Mouse (Mus musculus): ENCODE results near the gene Gm44503. TPM values are rescaled to one million over a fixed set of nuclear protein-coding genes. Genes with fewer than 3 reads are reported as not detected.

Gene Gm44503
- polyA plus RNA-seq, 1 experiment from 2014 or later, result not detected

DNA sequence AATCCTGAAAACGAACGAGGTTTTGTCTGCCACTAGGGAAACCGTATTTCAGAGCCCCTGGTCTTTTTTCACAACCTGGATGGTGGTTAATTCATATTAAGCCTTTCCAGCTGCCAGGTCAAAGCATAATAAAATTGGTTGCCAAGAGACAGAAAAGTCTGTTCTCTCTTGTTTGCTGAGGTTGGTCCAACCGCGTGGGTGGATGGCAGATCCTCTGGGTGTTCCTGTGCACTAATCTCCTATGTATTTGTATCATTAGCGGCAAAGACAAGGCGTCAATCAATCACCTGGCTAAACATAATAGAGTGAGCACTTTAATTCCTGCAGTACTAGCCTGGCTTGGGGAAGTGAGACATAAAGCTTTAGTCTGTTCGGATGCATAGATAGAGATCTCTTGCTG, 92.0 kb downstream of the Gm44503 start:
- Histone ChIP-seq H3K4me1 (peaks cover 12% of the 10 kb centered on the region; the same call in 1 of the 2 replicates), H3K27ac (replicated peaks) (no peak overlapping the region), H3K36me3 (no peaks in the 10 kb centered on the region), H3K27me3 (replicated peaks) (no peaks in the 10 kb centered on the region), H3K9ac (no peak overlapping the region), H3K4me3 (no peak overlapping the region), H3K9me3 (no peaks in the 10 kb centered on the region), H3K4me2 (no peak overlapping the region)
- no peak for ATAC-seq (ENCODE audit: extremely low read depth, insufficient number of reproducible peaks, low FRiP score, low TSS enrichment)
- 62% methylated on average over 8 of the region's 8 CpGs for WGBS

GRCm38 (mm10) chr9:73055441-73055911, 96.8 kb downstream of the Gm44503 start:
- no peak overlapping the region for H3K9ac ChIP-seq
- whole genome bisulfite sequencing, result 50% methylated on average over 10 of the region's 10 CpGs
- no peak overlapping the region for H3K27ac ChIP-seq (replicated peaks)
- H3K27me3 ChIP-seq (replicated peaks), result no peaks in the 10 kb centered on the region
- peaks cover 3% of the 10 kb centered on the region; the same call in 1 of the 2 replicates for H3K4me1 ChIP-seq
- no peak for ATAC-seq (ENCODE audit: extremely low read depth, insufficient number of reproducible peaks, low FRiP score, low TSS enrichment)
- H3K9me3 ChIP-seq, result no peaks in the 10 kb centered on the region
- H3K4me3 ChIP-seq, result no peak overlapping the region
- no peak overlapping the region for H3K4me2 ChIP-seq
- no peaks in the 10 kb centered on the region for H3K36me3 ChIP-seq

GRCm38 (mm10) chr9:73059224-73059623, 100.6 kb downstream of the Gm44503 start:
- no peak overlapping the region for H3K4me2 ChIP-seq
- H3K27me3 ChIP-seq (replicated peaks), result no peaks in the 10 kb centered on the region
- H3K4me1 ChIP-seq, result peaks cover 13% of the 10 kb centered on the region
- no peaks in the 10 kb centered on the region for H3K9me3 ChIP-seq
- no peak overlapping the region for H3K27ac ChIP-seq (replicated peaks)
- no peak for ATAC-seq (ENCODE audit: extremely low read depth, insufficient number of reproducible peaks, low FRiP score, low TSS enrichment)
- no peak overlapping the region for H3K9ac ChIP-seq
- WGBS, result 80% methylated on average over 4 of the region's 4 CpGs
- H3K4me3 ChIP-seq, result no peak overlapping the region
- no peaks in the 10 kb centered on the region for H3K36me3 ChIP-seq

GRCm38 (mm10) chr9:73063621-73064290, 105.1 kb downstream of the Gm44503 start:
- H3K27ac ChIP-seq (replicated peaks), result no peak overlapping the region
- H3K27me3 ChIP-seq (replicated peaks), result no peaks in the 10 kb centered on the region
- H3K4me3 ChIP-seq, result peak overlapping the region; percentile 23; the same call in 1 of the 2 replicates
- no peak for ATAC-seq (ENCODE audit: extremely low read depth, insufficient number of reproducible peaks, low FRiP score, low TSS enrichment)
- no peaks in the 10 kb centered on the region for H3K36me3 ChIP-seq
- 24% methylated on average over 15 of the region's 15 CpGs for WGBS
- peaks cover 28% of the 10 kb centered on the region for H3K4me1 ChIP-seq
- peak overlapping the region; percentile 60 for H3K4me2 ChIP-seq
- no peaks in the 10 kb centered on the region for H3K9me3 ChIP-seq
- peak overlapping the region; percentile 50 for H3K9ac ChIP-seq

Small RNA genes lying within 50 kb of the gene (microRNA-seq; reads per million reads assigned to microRNA genes)
- not detected for gene Gm27353

Other genes with a start within 250 kb of the Gm44503 start
- 0.87 and 0.92 TPM in 2 replicates for gene Prtg, start 152.0 kb upstream of the Gm44503 start, polyA plus RNA-seq (2015; fragmentation: Nextera tagmentation; extraction: Ambion mirVana)
- gene Pygo1, start 33.2 kb upstream of the Gm44503 start, polyA plus RNA-seq (2015; fragmentation: Nextera tagmentation; extraction: Ambion mirVana), result 1.8 and 2.0 TPM in 2 replicates
- gene Dyx1c1, start 67 bp upstream of the Gm44503 start, polyA plus RNA-seq (2015; fragmentation: Nextera tagmentation; extraction: Ambion mirVana), result 0.62 and 0.88 TPM in 2 replicates
- gene Ccpg1os, start 26.5 kb downstream of the Gm44503 start, polyA plus RNA-seq (2015; fragmentation: Nextera tagmentation; extraction: Ambion mirVana), result 14.3 TPM in 2 replicates
- 25.9 and 29.2 TPM in 2 replicates for gene Ccpg1, start 26.6 kb downstream of the Gm44503 start, polyA plus RNA-seq (2015; fragmentation: Nextera tagmentation; extraction: Ambion mirVana)
- 5.7 and 7.1 TPM in 2 replicates for gene Pigb, start 81.5 kb downstream of the Gm44503 start, polyA plus RNA-seq (2015; fragmentation: Nextera tagmentation; extraction: Ambion mirVana)
- gene Rab27a, start 86.0 kb downstream of the Gm44503 start, polyA plus RNA-seq (2015; fragmentation: Nextera tagmentation; extraction: Ambion mirVana), result 3.5 and 3.6 TPM in 2 replicates
- gene Khdc3, start 143.0 kb downstream of the Gm44503 start, polyA plus RNA-seq (2015; fragmentation: Nextera tagmentation; extraction: Ambion mirVana), result not detected in 2 replicates
- not detected in 2 replicates for gene Gm20509, start 143.6 kb downstream of the Gm44503 start, polyA plus RNA-seq (2015; fragmentation: Nextera tagmentation; extraction: Ambion mirVana)
- 83.9 and 87.0 TPM in 2 replicates for gene Rsl24d1, start 154.6 kb downstream of the Gm44503 start, polyA plus RNA-seq (2015; fragmentation: Nextera tagmentation; extraction: Ambion mirVana)

Measured in heart, embryonic 13.5 days (tissue).